Mouse (Mus musculus): ENCODE data around the gene Dlg2.

- TF ChIP-seq EP300 (IDR thresholded peaks at IDR 0.05; ENCODE audit: insufficient read depth, low read depth, low read length) = no peak
- TF ChIP-seq CTCF (IDR thresholded peaks at IDR 0.05) = no peak
- TF ChIP-seq POLR2A (IDR thresholded peaks at IDR 0.05; ENCODE audit: insufficient read depth, low read depth, low read length) = no peak
Measured at GRCm38 (mm10) chr7:91567423-91567822, 1091.0 kb downstream of the Dlg2 start.
